Mouse (Mus musculus): ENCODE results near the gene Gm17657.

- TF ChIP-seq POLR2A (IDR thresholded peaks at IDR 0.05; ENCODE audit: low read depth, low read length), result no peak
- TF ChIP-seq CTCF (conservative IDR thresholded peaks at IDR 0.05; ENCODE audit: insufficient read depth, insufficient read length, low read depth, low read length), result no peak
Measured at GRCm38 (mm10) chr17:29531757-29532384, 17.6 kb downstream of the Gm17657 start.

All from kidney, adult 2 months (tissue).